Comparison of ENCODE assay signal across 17 mouse cellular contexts in the genomic region with DNA sequence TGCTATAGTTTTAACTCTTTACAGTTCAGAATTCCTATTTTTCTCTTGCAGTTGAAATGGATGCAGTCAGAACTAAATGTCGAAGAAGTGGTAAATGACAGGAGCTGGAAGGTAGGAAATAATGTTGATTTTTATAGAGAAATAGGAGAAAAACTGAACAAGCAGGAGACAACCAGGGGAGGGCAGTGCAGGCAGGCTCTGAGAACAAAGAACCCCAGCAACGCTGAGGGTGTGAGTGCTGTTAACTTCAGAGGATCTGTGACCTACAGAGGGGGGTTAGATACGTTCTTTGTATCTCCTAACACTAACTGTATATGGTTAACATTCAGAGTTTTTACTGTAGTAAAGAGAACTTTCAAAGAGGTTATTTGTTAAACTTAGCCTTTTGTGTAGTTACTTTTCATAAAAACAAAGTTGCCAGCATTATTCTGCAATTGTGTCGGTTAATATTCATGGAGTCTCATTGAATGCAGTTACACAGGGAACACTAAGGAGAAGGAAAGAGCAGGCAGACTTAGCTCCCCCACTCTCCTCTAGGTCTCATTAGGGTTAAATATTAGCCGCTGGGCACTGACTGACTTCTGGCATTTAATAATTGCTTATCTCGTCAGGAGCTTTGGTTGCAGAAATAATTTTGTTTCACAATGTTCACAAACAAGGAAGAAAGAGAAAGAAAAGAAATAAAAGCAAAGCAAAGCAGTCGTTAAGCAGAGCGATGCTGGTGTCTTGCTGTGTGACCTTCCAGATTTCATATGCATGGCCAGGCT. TPM values are rescaled to one million over a fixed set of nuclear protein-coding genes. Genes with fewer than 3 reads are reported as not detected.
DNase-seq lines count a peak whose midpoint lies in the region; ATAC-seq and TF ChIP-seq lines count a peak whose summit lies in the region.
"Had no signal": no experiment of that assay in that cellular context is flagged by ENCODE, and none has a peak within 500 bp of the region (broad histone marks: within the 10 kb centered on the region; RNA-seq: fewer than 3 reads in every experiment).

No protein-coding gene starts in this region.

- ATAC-seq in kidney, embryonic 14.5 days (ENCODE audit: low FRiP score, low TSS enrichment), result no peak
- ATAC-seq: inflammation-experienced regulatory T-cells, adult 6 months had no signal

- in situ Hi-C loops in CH12.LX (cut with MboI; ENCODE audit: low pct_ligation_motif_present, low pct_unique_long_range_greater_than_20kb, low sequenced_read_pairs), result no loop called here

- no peak overlapping the region for H3K4me2 ChIP-seq in kidney, embryonic 14.5 days (replicated peaks; ENCODE audit: low read depth, low read length)
- H3K4me2 ChIP-seq in CH12.LX (ENCODE audit: insufficient read depth, low read depth, poor library complexity, severe bottlenecking), result no peak overlapping the region
- H3K4me2 ChIP-seq: lung, embryonic 15.5 days; midbrain, embryonic 11.5 days had no signal

- H3K4me1 ChIP-seq in kidney, embryonic 14.5 days (ENCODE audit: control insufficient read depth, insufficient read depth, low read length), result no peaks in the 10 kb centered on the region
- H3K4me1 ChIP-seq in CH12.LX (ENCODE audit: control insufficient read depth in 1 of 2, insufficient read depth in 2 of 2), result no peaks in the 10 kb centered on the region
- H3K4me1 ChIP-seq: lung, embryonic 15.5 days had no signal

- no peak for TF ChIP-seq POLR2A in CH12.LX (IDR thresholded peaks at IDR 0.05; ENCODE audit: low read depth, low read length)

- TF ChIP-seq CTCF in CH12.LX (conservative IDR thresholded peaks at IDR 0.05 in 1 of 2, IDR thresholded peaks at IDR 0.05 in 1 of 2; ENCODE audit: low read depth in 2 of 2, low read length in 2 of 2), result no peak; a peak in 1 of 4 replicates

- H3K79me2 ChIP-seq in CH12.LX (replicated peaks; ENCODE audit: control insufficient read depth, extremely low read depth, insufficient read depth, poor library complexity, severe bottlenecking), result no peaks in the 10 kb centered on the region

- H3K9ac ChIP-seq in kidney, embryonic 14.5 days (ENCODE audit: low read depth, low read length), result no peak overlapping the region
- no peak overlapping the region for H3K9ac ChIP-seq in CH12.LX (ENCODE audit: insufficient read depth, low read depth)
- H3K9ac ChIP-seq: lung, embryonic 15.5 days had no signal

- TF ChIP-seq EP300 in CH12.LX (IDR thresholded peaks at IDR 0.05; ENCODE audit: low read length), result no peak

- no peaks in the 10 kb centered on the region for H3K27me3 ChIP-seq in kidney, embryonic 14.5 days (ENCODE audit: control insufficient read depth, insufficient read depth, low read length)
- no peaks in the 10 kb centered on the region for H3K27me3 ChIP-seq in CH12.LX (replicated peaks)
- H3K27me3 ChIP-seq: lung, embryonic 15.5 days had no signal

- no peaks in the 10 kb centered on the region for H3K9me3 ChIP-seq in kidney, embryonic 14.5 days (ENCODE audit: control insufficient read depth, low read length)
- H3K9me3 ChIP-seq in CH12.LX (replicated peaks; ENCODE audit: low read length), result no peaks in the 10 kb centered on the region
- H3K9me3 ChIP-seq: lung, embryonic 15.5 days had no signal

- H3K36me3 ChIP-seq in kidney, embryonic 14.5 days (ENCODE audit: control insufficient read depth, insufficient read depth, low read length), result peaks cover 36% of the 10 kb centered on the region
- H3K36me3 ChIP-seq in CH12.LX (replicated peaks in 1 of 2; ENCODE audit: control insufficient read depth in 1 of 2, insufficient read depth in 1 of 2, low read length in 1 of 2), result peaks cover 56 to 83% of the 10 kb centered on the region in 2 experiments

- peak; percentile 9 for TF ChIP-seq RAD21 in CH12.LX (IDR thresholded peaks at IDR 0.05; ENCODE audit: low read depth, low read length)

- H3K27ac ChIP-seq in kidney, embryonic 14.5 days (ENCODE audit: low read depth, low read length), result no peak overlapping the region
- no peak overlapping the region for H3K27ac ChIP-seq in CH12.LX (ENCODE audit: insufficient read depth, low read depth)
- H3K27ac ChIP-seq: lung, embryonic 15.5 days had no signal

- WGBS in kidney, embryonic 14.5 days, result 71% methylated on average over 8 of the region's 8 CpGs

- no peak overlapping the region for H3K4me3 ChIP-seq in kidney, embryonic 14.5 days (ENCODE audit: low read length)
- H3K4me3 ChIP-seq in CH12.LX (replicated peaks in 1 of 3; ENCODE audit: low read depth in 2 of 3, low read length in 2 of 3, poor library complexity in 1 of 3), result no peak overlapping the region
- H3K4me3 ChIP-seq: lung, embryonic 15.5 days had no signal

- DNase-seq in kidney, adult 18-20 months, result peak; percentile 21
- DNase-seq in CH12.LX (ENCODE audit: extremely low read depth) (no peak), R1 (ENCODE audit: low read depth, low spot score) (peak; percentile 63)
- DNase-seq in kidney, postnatal 14 days, result peak; percentile 41
- no peak for DNase-seq in testis, postnatal 14 days (ENCODE audit: low spot score)
- DNase-seq in layer of hippocampus, adult 18-20 months (ENCODE audit: low spot score in 2 of 2), result no peak
- DNase-seq: cerebellum, postnatal 10 days; right cerebral cortex, adult 18-20 months; thymus, postnatal 14 days had no signal

- dilution Hi-C loops in CH12.LX (cut with MboI; ENCODE audit: extremely low pct_ligation_motif_present, extremely low pct_unique_long_range_greater_than_20kb, low sequenced_read_pairs), result no loop called here

TF ChIP-seq in CH12.LX, 34 proteins besides CTCF, POLR2A, EP300 and RAD21:
- TF ChIP-seq SMC3 (IDR thresholded peaks at IDR 0.05; ENCODE audit: low read depth, low read length) (peak; percentile 1; the same call in 1 of the 2 replicates), CHD1 (IDR thresholded peaks at IDR 0.05; ENCODE audit: low read depth, low read length) (no peak), ZNF384 (IDR thresholded peaks at IDR 0.05; ENCODE audit: low read depth, low read length) (no peak), MAFK (IDR thresholded peaks at IDR 0.05; ENCODE audit: insufficient replicate concordance, low read length) (no peak), RCOR1 (conservative IDR thresholded peaks at IDR 0.05; ENCODE audit: low read depth, low read length) (no peak)

RNA-seq across cellular contexts. Expression of gene Ccdc58, which starts 18.5 kb away (rescaled TPM):
- polyA plus RNA-seq in kidney, embryonic 14.5 days (2014; fragmentation: Nextera tagmentation; extraction: Ambion mirVana), result 99.3 and 115 TPM in 2 replicates
- 274 and 280 TPM in 2 replicates for total RNA-seq in CH12.LX (2012; rRNA removed)
- total RNA-seq in CH12.LX (2014; rRNA removed), result 545 and 591 TPM in 2 replicates
- 188 and 214 TPM in 2 replicates for polyA plus RNA-seq in CH12.LX (2012; ENCODE audit: insufficient read length, low read depth)
- 10 to 100 TPM; 18.8 to 21.2 TPM for total RNA-seq in layer of hippocampus, adult 18-20 months (2021)

RNA-seq across cellular contexts. Expression of gene Fam162a, which starts 18.6 kb away (rescaled TPM):
- polyA plus RNA-seq in kidney, embryonic 14.5 days (2014; fragmentation: Nextera tagmentation; extraction: Ambion mirVana), result 283 and 349 TPM in 2 replicates
- 208 and 419 TPM in 2 replicates for total RNA-seq in CH12.LX (2012; rRNA removed)
- total RNA-seq in CH12.LX (2014; rRNA removed), result 358 and 369 TPM in 2 replicates
- 172 and 204 TPM in 2 replicates for polyA plus RNA-seq in CH12.LX (2012; ENCODE audit: insufficient read length, low read depth)
- total RNA-seq in layer of hippocampus, adult 18-20 months (2021), result 10 to 100 TPM; 72.2 to 83.8 TPM

RNA-seq across cellular contexts. Expression of gene Csta1, which starts 41.0 kb away (rescaled TPM):
- polyA plus RNA-seq in kidney, embryonic 14.5 days (2014; fragmentation: Nextera tagmentation; extraction: Ambion mirVana), result 0.13 TPM in 1 of 2 replicates, not detected in the other
- total RNA-seq in CH12.LX (2012; rRNA removed), result not detected in 2 replicates
- total RNA-seq in CH12.LX (2014; rRNA removed), result not detected in 2 replicates
- polyA plus RNA-seq in CH12.LX (2012; ENCODE audit: insufficient read length, low read depth), result not detected in 2 replicates
- total RNA-seq in layer of hippocampus, adult 18-20 months (2021), result not detected
- total RNA-seq: heart, postnatal 10 days; left cerebral cortex, postnatal 36 days had no signal
- polyA plus RNA-seq: gonadal fat pad, adult 2 months; neural tube, embryonic 11.5 days had no signal

RNA-seq across cellular contexts. Expression of gene Wdr5b, which starts 49.0 kb away (rescaled TPM):
- 8.6 and 9.6 TPM in 2 replicates for polyA plus RNA-seq in kidney, embryonic 14.5 days (2014; fragmentation: Nextera tagmentation; extraction: Ambion mirVana)
- total RNA-seq in CH12.LX (2012; rRNA removed), result 5.9 and 8.4 TPM in 2 replicates
- total RNA-seq in CH12.LX (2014; rRNA removed), result 7.4 and 8.0 TPM in 2 replicates
- 5.4 and 6.2 TPM in 2 replicates for polyA plus RNA-seq in CH12.LX (2012; ENCODE audit: insufficient read length, low read depth)
- 1 to 10 TPM; 4.3 to 4.6 TPM for total RNA-seq in layer of hippocampus, adult 18-20 months (2021)

Comparison
In these comparisons a context has a peak if more than half of its experiments do, and no peak if none do; other contexts are left out.
1. DNase-seq: peak in kidney, adult 18-20 months (single experiment), R1 (single experiment) and kidney, postnatal 14 days (single experiment); none in CH12.LX (single experiment), testis, postnatal 14 days (single experiment) and layer of hippocampus, adult 18-20 months (0 of 2).
2. RNA of gene Ccdc58, which starts 18.5 kb away (total RNA-seq): 274 to 591 TPM in CH12.LX; 18.8 to 21.2 TPM in layer of hippocampus, adult 18-20 months; every median in the first group is over 10 times any median in the second.